Mouse (Mus musculus) embryonic facial prominence, embryonic 12.5 days (tissue): Measurements from ENCODE around the gene Jchain. TPM values are rescaled to one million over a fixed set of nuclear protein-coding genes. Genes with fewer than 3 reads are reported as not detected.

Experiments used
- ATAC-seq: fragments of 200-750 bp; cut with Nextera tagmentation; 2 replicates; pipeline ENCODE4 v1.8.0; 2017; ENCODE audit not compliant: insufficient number of reproducible peaks, insufficient read depth, low FRiP score, low TSS enrichment
- H3K27ac ChIP-seq: fragments of 300-500 bp; sonication (generic); 2 replicates; pipeline ENCODE4 v1.5.1; 2016; ENCODE audit warnings: mild to moderate bottlenecking
- H3K27me3 ChIP-seq: fragments of 300-500 bp; sonication (generic); 2 replicates; pipeline ENCODE4 v1.6.1; 2016; ENCODE audit warnings: mild to moderate bottlenecking, moderate library complexity
- H3K36me3 ChIP-seq: fragments of 300-500 bp; sonication (generic); 2 replicates; pipeline ENCODE4 v1.6.1; 2016; ENCODE audit warnings: mild to moderate bottlenecking
- H3K4me1 ChIP-seq: fragments of 300-500 bp; sonication (generic); 2 replicates; pipeline ENCODE4 v1.6.1; 2016
- H3K4me2 ChIP-seq: fragments of 300-500 bp; sonication (generic); replicated peaks from 2 replicates; pipeline ENCODE4 v1.6.1; 2016; ENCODE audit warnings: mild to moderate bottlenecking, moderate library complexity
- H3K4me3 ChIP-seq: fragments of 300-500 bp; sonication (generic); 2 replicates; pipeline ENCODE4 v1.5.1; 2016; ENCODE audit warnings: mild to moderate bottlenecking
- H3K9ac ChIP-seq: fragments of 300-500 bp; sonication (generic); 2 replicates; pipeline ENCODE4 v1.6.1; 2016; ENCODE audit warnings: mild to moderate bottlenecking, moderate library complexity
- H3K9me3 ChIP-seq: fragments of 300-500 bp; sonication (generic); 2 replicates; pipeline ENCODE4 v1.6.1; 2016; ENCODE audit warnings: mild to moderate bottlenecking, moderate library complexity
- WGBS: fragments of 180-500 bp; shearing (Covaris S2); methylation state at CpG from one replicate; pipeline ENCODE4 v1.1.7; 2016; 5-methylcytosine and 5-hydroxymethylcytosine counted together
- polyA plus RNA-seq: library from polyadenylated mRNA; unstranded; fragments of >200 nt; fragmentation: Nextera tagmentation; extraction: Ambion mirVana; gene quantifications from 2 replicates; pipeline ENCODE4 v1.2.1, GENCODE M21; 2016

Jchain gene
- polyA plus RNA-seq, 1 experiment from 2014 or later, result 0.23 TPM

DNA sequence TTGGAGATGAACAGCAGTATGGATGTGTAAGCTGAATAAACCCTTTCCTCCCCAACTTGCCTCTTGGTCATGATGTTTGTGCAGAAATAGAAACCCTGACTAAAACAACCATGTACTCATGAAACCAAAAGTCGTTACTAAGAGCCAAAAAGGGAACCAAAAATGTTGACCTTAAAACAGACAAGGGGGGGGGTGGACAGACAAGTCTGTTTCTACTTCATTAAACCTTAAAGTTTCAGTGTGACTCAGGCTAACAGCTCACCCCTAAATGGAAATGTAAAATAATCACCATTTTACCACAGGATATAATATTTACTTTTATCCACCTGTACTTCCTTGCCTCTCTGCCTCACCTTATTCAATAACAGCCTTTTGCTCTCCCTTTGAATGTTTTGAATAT lies 19.1 kb downstream of the Jchain start:
- Histone ChIP-seq H3K4me3 (no peak overlapping the region), H3K27me3 (no peaks in the 10 kb centered on the region), H3K4me2 (no peak overlapping the region), H3K9ac (no peak overlapping the region), H3K9me3 (no peaks in the 10 kb centered on the region), H3K36me3 (no peaks in the 10 kb centered on the region), H3K27ac (no peak overlapping the region), H3K4me1 (no peaks in the 10 kb centered on the region)
- WGBS, result 44% methylated on average over 1 of the region's 1 CpGs
- ATAC-seq, result no peak

DNA sequence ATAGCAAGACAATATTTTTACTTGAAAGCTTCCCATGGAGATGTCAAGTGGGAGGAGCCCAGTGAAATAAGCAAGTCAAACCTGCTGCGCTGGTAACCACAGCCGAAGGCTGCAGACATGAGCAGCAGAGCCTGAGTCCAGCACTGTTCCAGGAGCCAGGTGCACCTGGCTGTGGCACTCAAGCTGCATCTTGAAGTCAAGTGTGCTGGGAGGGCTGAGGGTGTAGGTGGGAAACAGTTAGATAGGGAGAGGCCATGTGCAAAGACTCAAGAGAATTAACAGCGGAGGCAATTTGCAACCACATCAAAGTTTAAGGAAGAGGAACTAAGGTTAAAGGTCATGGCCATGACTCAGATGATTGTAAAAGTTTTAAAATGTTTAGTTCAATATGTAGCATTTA lies 27.9 kb downstream of the Jchain start:
- Histone ChIP-seq H3K27me3 (no peaks in the 10 kb centered on the region), H3K27ac (no peak overlapping the region), H3K4me1 (no peaks in the 10 kb centered on the region), H3K4me3 (no peak overlapping the region), H3K9ac (no peak overlapping the region), H3K4me2 (no peak overlapping the region), H3K9me3 (no peaks in the 10 kb centered on the region), H3K36me3 (no peaks in the 10 kb centered on the region)
- WGBS, result 87% methylated on average over 3 of the region's 3 CpGs
- no peak for ATAC-seq

- Histone ChIP-seq H3K4me3 (no peak overlapping the region), H3K4me2 (no peak overlapping the region)
Measured at GRCm38 (mm10) chr5:88491111-88491510, 36.6 kb downstream of the Jchain start.

GRCm38 (mm10) chr5:88489004-88489403 lies 38.7 kb downstream of the Jchain start:
- Histone ChIP-seq H3K9me3 (no peaks in the 10 kb centered on the region), H3K9ac (no peak overlapping the region), H3K4me1 (no peaks in the 10 kb centered on the region), H3K4me2 (no peak overlapping the region), H3K27me3 (no peaks in the 10 kb centered on the region), H3K36me3 (no peaks in the 10 kb centered on the region), H3K27ac (no peak overlapping the region), H3K4me3 (no peak overlapping the region)
- no peak for ATAC-seq
- 69% methylated on average over 2 of the region's 2 CpGs for WGBS

More at GRCm38 (mm10) chr5:88491111-88491510, 36.6 kb downstream of the Jchain start:
- H3K36me3 ChIP-seq, result no peaks in the 10 kb centered on the region
- WGBS, result 81% methylated on average over 5 of the region's 5 CpGs
- no peak for ATAC-seq
- no peaks in the 10 kb centered on the region for H3K4me1 ChIP-seq
- H3K27me3 ChIP-seq, result no peaks in the 10 kb centered on the region
- no peaks in the 10 kb centered on the region for H3K9me3 ChIP-seq
- H3K27ac ChIP-seq, result no peak overlapping the region
- no peak overlapping the region for H3K9ac ChIP-seq

GRCm38 (mm10) chr5:88487675-88488074 lies 40.0 kb downstream of the Jchain start, which contains the start of gene Enam:
Gene Enam, plus strand, starts transcription at chr5:88487975.
- no peak within 1 kb of the TSS for H3K4me2 ChIP-seq
- H3K36me3 ChIP-seq, result no peaks in the 10 kb centered on the region
- no peak for ATAC-seq
- no peak within 1 kb of the TSS for H3K4me3 ChIP-seq
- H3K27ac ChIP-seq, result no peak within 1 kb of the TSS
- no peaks in the 10 kb centered on the region for H3K9me3 ChIP-seq
- no peak within 1 kb of the TSS for H3K9ac ChIP-seq
- H3K4me1 ChIP-seq, result no peaks in the 10 kb centered on the region
- no peaks in the 10 kb centered on the region for H3K27me3 ChIP-seq

Other genes with a start within 250 kb of the Jchain start
- gene Prol1, start 210.6 kb downstream of the Jchain start, polyA plus RNA-seq, result not detected in 2 replicates
- gene Amtn, start 151.8 kb downstream of the Jchain start, polyA plus RNA-seq, result 0.23 TPM in 1 of 2 replicates, not detected in the other
- gene Ambn, start 71.9 kb downstream of the Jchain start, polyA plus RNA-seq, result 0.90 and 1.4 TPM in 2 replicates
- 0.04 TPM in 1 of 2 replicates, not detected in the other for gene Enam, start 39.9 kb downstream of the Jchain start, polyA plus RNA-seq
- 65.0 and 76.6 TPM in 2 replicates for gene Utp3, start 26.6 kb upstream of the Jchain start, polyA plus RNA-seq
- 31.6 and 40.2 TPM in 2 replicates for gene Rufy3, start 37.1 kb upstream of the Jchain start, polyA plus RNA-seq
- gene Grsf1, start 148.3 kb upstream of the Jchain start, polyA plus RNA-seq, result 68.2 and 69.3 TPM in 2 replicates
- gene Mob1b, start 193.0 kb upstream of the Jchain start, polyA plus RNA-seq, result 11.8 and 13.7 TPM in 2 replicates
- 63.6 and 66.9 TPM in 2 replicates for gene Dck, start 237.1 kb upstream of the Jchain start, polyA plus RNA-seq